Comparison of ENCODE assay signal across 7 mouse cellular contexts in genomic region chr1:133023723-133024122, GRCm38 (mm10). TPM values are rescaled to one million over a fixed set of nuclear protein-coding genes. Genes with fewer than 3 reads are reported as not detected.
DNase-seq lines count a peak whose midpoint lies in the region; ATAC-seq and TF ChIP-seq lines count a peak whose summit lies in the region.
"Not testable (repeated sequence)": the region's sequence is repeated elsewhere in the genome, so short reads cannot be mapped to it uniquely, and the experiment has no call there.

No protein-coding gene starts in this region.

- not testable (repeated sequence) for H3K27me3 ChIP-seq in forebrain, embryonic 13.5 days; heart, embryonic 15.5 days; intestine, embryonic 15.5 days (replicated peaks); limb, embryonic 15.5 days; lung, postnatal 0 days (replicated peaks; ENCODE audit: insufficient read depth, low read length); myocyte (ENCODE audit: control insufficient read depth, insufficient read depth, insufficient read length)

- H3K4me1 ChIP-seq in bone marrow macrophage, adult 2 months (ENCODE audit: control insufficient read depth, insufficient read depth, low read length) = peaks cover 20% of the 10 kb centered on the region
- peaks cover 14% of the 10 kb centered on the region for H3K4me1 ChIP-seq in forebrain, embryonic 13.5 days
- H3K4me1 ChIP-seq in heart, embryonic 15.5 days (replicated peaks) = peaks cover 21% of the 10 kb centered on the region
- not testable (repeated sequence) for H3K4me1 ChIP-seq in intestine, embryonic 15.5 days (replicated peaks); lung, postnatal 0 days (ENCODE audit: insufficient read depth, low read depth, low read length)
- H3K4me1 ChIP-seq in limb, embryonic 15.5 days = peaks cover 15% of the 10 kb centered on the region

- not testable (repeated sequence) for TF ChIP-seq POLR2A in bone marrow macrophage, adult 2 months (IDR thresholded peaks at IDR 0.05; ENCODE audit: borderline replicate concordance, low read depth, low read length); myocyte (IDR thresholded peaks at IDR 0.05; ENCODE audit: insufficient read length, low read depth)

- WGBS in forebrain, embryonic 13.5 days = 98% methylated on average over 3 of the region's 3 CpGs
- whole genome bisulfite sequencing in heart, embryonic 15.5 days = 89% methylated on average over 3 of the region's 3 CpGs
- 90% methylated on average over 3 of the region's 3 CpGs for WGBS in intestine, embryonic 15.5 days
- 94% methylated on average over 3 of the region's 3 CpGs for WGBS in limb, embryonic 15.5 days
- WGBS in lung, postnatal 0 days = 92% methylated on average over 3 of the region's 3 CpGs

- H3K4me3 ChIP-seq in bone marrow macrophage, adult 2 months (ENCODE audit: insufficient read depth, low read length) = peak overlapping the region; percentile 82
- 0 out of 2 replicates have a peak overlapping the region, but pooled peaks have one; percentile 93 for H3K4me3 ChIP-seq in forebrain, embryonic 13.5 days
- peak overlapping the region; percentile 99; the same call in 1 of the 2 replicates for H3K4me3 ChIP-seq in heart, embryonic 15.5 days
- H3K4me3 ChIP-seq in intestine, embryonic 15.5 days (replicated peaks) = not testable (repeated sequence)
- H3K4me3 ChIP-seq in limb, embryonic 15.5 days = 0 out of 2 replicates have a peak overlapping the region, but pooled peaks have one; percentile 76
- 0 out of 2 replicates have a peak overlapping the region, but pooled peaks have one; percentile 95 for H3K4me3 ChIP-seq in lung, postnatal 0 days (ENCODE audit: low read depth, low read length)
- H3K4me3 ChIP-seq in myocyte = peak overlapping the region; percentile 82

- not testable (repeated sequence) for H3K9me3 ChIP-seq in forebrain, embryonic 13.5 days (replicated peaks); heart, embryonic 15.5 days (replicated peaks); intestine, embryonic 15.5 days; limb, embryonic 15.5 days; lung, postnatal 0 days (ENCODE audit: low read length)

- not testable (repeated sequence) for TF ChIP-seq EP300 in lung, postnatal 0 days (IDR thresholded peaks at IDR 0.05)

- not testable (repeated sequence) for ATAC-seq in forebrain, embryonic 13.5 days; heart, embryonic 15.5 days (replicated peaks; ENCODE audit: insufficient number of reproducible peaks, insufficient read depth, low FRiP score, low read depth); intestine, embryonic 15.5 days; limb, embryonic 15.5 days (ENCODE audit: insufficient number of reproducible peaks, low FRiP score, low TSS enrichment, low read depth); lung, postnatal 0 days

- not testable (repeated sequence) for H3K36me3 ChIP-seq in forebrain, embryonic 13.5 days (ENCODE audit: poor library complexity, severe bottlenecking); heart, embryonic 15.5 days; intestine, embryonic 15.5 days; limb, embryonic 15.5 days; lung, postnatal 0 days (ENCODE audit: insufficient read depth, low read length); myocyte (ENCODE audit: control insufficient read depth, insufficient read depth)

- H3K27ac ChIP-seq in bone marrow macrophage, adult 2 months (ENCODE audit: insufficient read depth, low read depth, low read length); forebrain, embryonic 13.5 days; heart, embryonic 15.5 days; intestine, embryonic 15.5 days; limb, embryonic 15.5 days; lung, postnatal 0 days (ENCODE audit: low read length): not testable (repeated sequence)

- H3K9ac ChIP-seq in forebrain, embryonic 13.5 days; heart, embryonic 15.5 days; intestine, embryonic 15.5 days; limb, embryonic 15.5 days; lung, postnatal 0 days (replicated peaks; ENCODE audit: low read depth): not testable (repeated sequence)

- not testable (repeated sequence) for DNase-seq in lung, postnatal 0 days (ENCODE audit: low spot score)

- not testable (repeated sequence) for TF ChIP-seq CTCF in bone marrow macrophage, adult 2 months (IDR thresholded peaks at IDR 0.05; ENCODE audit: low read depth, low read length); lung, postnatal 0 days (IDR thresholded peaks at IDR 0.05)

- H3K4me2 ChIP-seq in forebrain, embryonic 13.5 days = peak overlapping the region; percentile 72
- H3K4me2 ChIP-seq in heart, embryonic 15.5 days = peak overlapping the region; percentile 63
- peak overlapping the region; percentile 56 for H3K4me2 ChIP-seq in intestine, embryonic 15.5 days (replicated peaks)
- H3K4me2 ChIP-seq in limb, embryonic 15.5 days = 0 out of 2 replicates have a peak overlapping the region, but pooled peaks have one; percentile 52
- peak overlapping the region; percentile 64; the same call in 1 of the 2 replicates for H3K4me2 ChIP-seq in lung, postnatal 0 days (replicated peaks; ENCODE audit: low read depth, low read length)
- peak overlapping the region; percentile 79 for H3K4me2 ChIP-seq in myocyte (ENCODE audit: low read depth)

- not testable (repeated sequence) for H3ac ChIP-seq in myocyte (ENCODE audit: control insufficient read depth, insufficient read length)

- H3K79me2 ChIP-seq in myocyte (ENCODE audit: control insufficient read depth, insufficient read depth) = peaks cover 62% of the 10 kb centered on the region

RNA-seq across cellular contexts. Expression of gene Mdm4, which starts 6.6 kb away (rescaled TPM):
- 81.8 and 101 TPM in 2 replicates for polyA plus RNA-seq in bone marrow macrophage, adult 2 months (2012; ENCODE audit: insufficient read depth, insufficient read length, missing spikeins)
- 44.8 and 46.3 TPM in 2 replicates for polyA plus RNA-seq in forebrain, embryonic 13.5 days (2015; fragmentation: Nextera tagmentation; extraction: Ambion mirVana)
- 22.2 and 27.3 TPM in 2 replicates for polyA plus RNA-seq in heart, embryonic 15.5 days (2015; fragmentation: Nextera tagmentation; extraction: Ambion mirVana)
- 27.1 and 31.9 TPM in 2 replicates for polyA plus RNA-seq in intestine, embryonic 15.5 days (2015; fragmentation: Nextera tagmentation; extraction: Ambion mirVana)
- polyA plus RNA-seq in limb, embryonic 15.5 days (2015; fragmentation: Nextera tagmentation; extraction: Ambion mirVana) = 32.2 and 35.9 TPM in 2 replicates
- polyA plus RNA-seq in lung, postnatal 0 days (2015; fragmentation: Nextera tagmentation; extraction: Ambion mirVana) = 14.9 and 19.3 TPM in 2 replicates
- polyA plus RNA-seq in myocyte (2012; fragmentation: generic; extraction: Trizol) = 11.5 TPM

RNA-seq across cellular contexts. Expression of gene Pik3c2b, which starts 21.7 kb away (rescaled TPM):
- 0.07 TPM in 1 of 2 replicates, not detected in the other for polyA plus RNA-seq in bone marrow macrophage, adult 2 months (2012; ENCODE audit: insufficient read depth, insufficient read length, missing spikeins)
- polyA plus RNA-seq in forebrain, embryonic 13.5 days (2015; fragmentation: Nextera tagmentation; extraction: Ambion mirVana) = 15.5 and 15.9 TPM in 2 replicates
- 8.0 and 9.7 TPM in 2 replicates for polyA plus RNA-seq in heart, embryonic 15.5 days (2015; fragmentation: Nextera tagmentation; extraction: Ambion mirVana)
- 6.1 and 7.0 TPM in 2 replicates for polyA plus RNA-seq in intestine, embryonic 15.5 days (2015; fragmentation: Nextera tagmentation; extraction: Ambion mirVana)
- polyA plus RNA-seq in limb, embryonic 15.5 days (2015; fragmentation: Nextera tagmentation; extraction: Ambion mirVana) = 6.8 and 7.5 TPM in 2 replicates
- polyA plus RNA-seq in lung, postnatal 0 days (2015; fragmentation: Nextera tagmentation; extraction: Ambion mirVana) = 4.3 and 4.6 TPM in 2 replicates
- polyA plus RNA-seq in myocyte (2012; fragmentation: generic; extraction: Trizol) = 1.8 TPM
